Mouse (Mus musculus) limb, embryonic 12.5 days (tissue): ENCODE measurements around the gene Dab2ip. TPM values are rescaled to one million over a fixed set of nuclear protein-coding genes. Genes with fewer than 3 reads are reported as not detected.

Source experiments
- ATAC-seq: fragments of 200-750 bp; cut with Nextera tagmentation; 2 replicates; pipeline ENCODE4 v1.8.0; 2017; ENCODE audit warnings: low read depth, moderate TSS enrichment; ENCODE audit not compliant: insufficient number of reproducible peaks, insufficient read depth, low FRiP score, low TSS enrichment
- H3K27ac ChIP-seq: fragments of 300-500 bp; sonication (generic); 2 replicates; pipeline ENCODE4 v1.5.1; 2016; ENCODE audit warnings: mild to moderate bottlenecking, moderate library complexity
- H3K27me3 ChIP-seq: fragments of 300-500 bp; sonication (generic); 2 replicates; pipeline ENCODE4 v1.6.1; 2016; ENCODE audit warnings: mild to moderate bottlenecking, moderate library complexity
- H3K36me3 ChIP-seq: fragments of 300-500 bp; sonication (generic); 2 replicates; pipeline ENCODE4 v1.6.1; 2016; ENCODE audit warnings: mild to moderate bottlenecking, moderate library complexity
- H3K4me1 ChIP-seq: fragments of 300-500 bp; sonication (generic); replicated peaks from 2 replicates; pipeline ENCODE4 v1.6.1; 2016
- H3K4me2 ChIP-seq: fragments of 300-500 bp; sonication (generic); 2 replicates; pipeline ENCODE4 v1.6.1; 2016; ENCODE audit warnings: mild to moderate bottlenecking, moderate library complexity
- H3K4me3 ChIP-seq: fragments of 300-500 bp; sonication (generic); replicated peaks from 2 replicates; pipeline ENCODE4 v1.5.1; 2016; ENCODE audit warnings: mild to moderate bottlenecking
- H3K9ac ChIP-seq: fragments of 300-500 bp; sonication (generic); replicated peaks from 2 replicates; pipeline ENCODE4 v1.6.1; 2016; ENCODE audit warnings: mild to moderate bottlenecking, moderate library complexity
- H3K9me3 ChIP-seq: fragments of 300-500 bp; sonication (generic); 2 replicates; pipeline ENCODE4 v1.6.1; 2016; ENCODE audit warnings: mild to moderate bottlenecking, moderate library complexity
- WGBS: fragments of 180-500 bp; shearing (Covaris S2); methylation state at CpG from one replicate; pipeline ENCODE4 v1.1.7; 2016; 5-methylcytosine and 5-hydroxymethylcytosine counted together
- polyA plus RNA-seq: library from polyadenylated mRNA; unstranded; fragments of >200 nt; fragmentation: Nextera tagmentation; extraction: Ambion mirVana; gene quantifications from 2 replicates; pipeline ENCODE4 v1.2.1, GENCODE M21; 2016

Dab2ip gene
- polyA plus RNA-seq, 1 experiment from 2014 or later, result 72.3 TPM

DNA sequence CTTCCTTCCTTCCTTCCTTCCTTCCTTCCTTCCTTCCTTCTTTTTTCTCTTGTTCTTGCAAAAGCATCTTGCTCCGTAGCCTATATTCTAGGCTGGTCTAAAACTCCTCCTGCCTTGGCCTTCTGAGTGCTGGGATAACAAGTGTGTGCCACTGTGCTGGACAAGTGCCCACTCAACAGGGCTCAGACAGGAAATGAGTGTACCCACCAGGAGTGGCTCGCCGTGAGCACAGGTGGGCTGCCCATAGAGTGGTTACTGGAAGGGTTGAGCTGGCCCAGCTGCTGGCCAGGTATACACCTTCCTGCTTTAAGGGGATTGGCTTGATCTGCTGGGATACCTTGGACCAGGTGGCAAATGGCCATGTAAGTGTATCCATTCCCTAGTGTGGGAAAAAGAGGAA, 139.7 kb downstream of the Dab2ip start:
- no peak overlapping the region for H3K4me3 ChIP-seq
- no peaks in the 10 kb centered on the region for H3K36me3 ChIP-seq
- H3K4me2 ChIP-seq, result peak overlapping the region; percentile 45
- H3K9me3 ChIP-seq, result no peaks in the 10 kb centered on the region
- WGBS, result 80% methylated on average over 3 of the region's 3 CpGs
- no peak for ATAC-seq
- peaks cover 91% of the 10 kb centered on the region for H3K4me1 ChIP-seq
- H3K9ac ChIP-seq, result 0 out of 2 replicates have a peak overlapping the region, but pooled peaks have one; percentile 23
- H3K27me3 ChIP-seq, result no peaks in the 10 kb centered on the region
- peak overlapping the region; percentile 94; the same call in 1 of the 2 replicates for H3K27ac ChIP-seq

DNA sequence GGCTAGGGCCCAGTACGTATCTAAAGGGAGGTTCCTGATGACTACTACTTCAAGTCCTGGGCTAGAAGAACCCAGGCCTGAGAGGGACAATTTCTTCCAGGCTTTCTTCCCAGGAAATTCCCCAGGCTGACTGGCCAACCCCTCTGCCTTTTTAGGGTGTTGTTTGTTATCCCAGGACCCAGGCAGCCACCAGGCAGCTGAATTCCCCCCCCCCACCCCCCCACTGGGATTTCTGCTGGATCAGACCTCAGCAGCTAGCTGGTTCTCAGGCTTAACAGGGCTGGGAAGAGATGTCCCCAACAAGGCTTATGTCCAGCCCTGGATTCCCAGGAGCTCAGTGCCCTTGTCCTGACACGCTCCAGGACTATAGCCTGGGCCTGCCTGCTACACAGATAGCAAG, 142.9 kb downstream of the Dab2ip start:
- Histone ChIP-seq H3K4me2 (no peak overlapping the region), H3K4me1 (peaks cover 68% of the 10 kb centered on the region), H3K27me3 (no peaks in the 10 kb centered on the region), H3K36me3 (peaks cover 6% of the 10 kb centered on the region; the same call in 1 of the 2 replicates), H3K9ac (no peak overlapping the region), H3K4me3 (no peak overlapping the region), H3K27ac (no peak overlapping the region), H3K9me3 (no peaks in the 10 kb centered on the region)
- WGBS, result 88% methylated on average over 2 of the region's 2 CpGs
- ATAC-seq, result no peak

DNA sequence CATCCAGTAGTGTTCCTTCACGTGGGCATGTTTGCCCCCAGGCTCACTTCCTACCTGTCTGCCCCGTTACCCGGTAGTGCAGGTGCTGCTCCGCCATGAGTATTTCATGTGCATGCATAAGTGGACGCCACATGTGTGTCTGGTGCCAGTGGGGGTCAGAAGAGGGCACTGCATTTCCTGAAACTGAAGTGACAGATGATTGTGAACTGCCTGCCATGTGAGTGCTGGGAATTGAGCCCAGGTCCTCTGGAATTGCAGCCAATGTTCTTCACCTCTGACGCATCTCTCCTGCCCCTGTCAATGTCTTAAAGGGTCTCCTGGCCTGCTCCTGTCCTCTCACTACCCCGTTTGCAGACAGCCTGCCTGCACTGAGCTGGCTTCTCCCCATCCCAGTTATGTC, 143.9 kb downstream of the Dab2ip start:
- no peak overlapping the region for H3K4me2 ChIP-seq
- no peak for ATAC-seq
- peaks cover 68% of the 10 kb centered on the region for H3K4me1 ChIP-seq
- 90% methylated on average over 7 of the region's 7 CpGs for WGBS
- H3K4me3 ChIP-seq, result no peak overlapping the region
- no peak overlapping the region for H3K9ac ChIP-seq
- H3K9me3 ChIP-seq, result no peaks in the 10 kb centered on the region
- peak overlapping the region; percentile 88 for H3K27ac ChIP-seq
- H3K27me3 ChIP-seq, result no peaks in the 10 kb centered on the region
- H3K36me3 ChIP-seq, result peaks cover 6% of the 10 kb centered on the region; the same call in 1 of the 2 replicates

DNA sequence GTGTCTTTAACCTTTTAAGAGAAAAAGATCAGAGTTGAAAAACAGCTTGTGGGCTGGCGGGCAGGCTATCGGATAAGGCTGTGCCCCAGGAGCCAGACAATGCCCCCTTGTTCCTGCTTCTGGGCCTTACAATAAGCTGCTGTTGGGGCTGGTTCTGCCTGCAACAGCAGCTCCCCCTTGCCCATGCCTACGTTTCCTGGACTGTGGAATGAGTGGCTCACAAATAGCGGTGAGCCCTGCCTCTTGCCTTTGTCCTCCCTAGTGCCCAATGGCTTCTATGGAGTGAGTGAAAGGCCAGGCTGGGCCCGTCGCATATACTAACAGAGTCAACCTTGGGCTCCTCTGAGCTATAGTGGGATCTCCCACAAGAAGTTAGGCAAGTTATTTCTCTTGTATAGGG, 144.5 kb downstream of the Dab2ip start:
- H3K4me1 ChIP-seq, result peaks cover 66% of the 10 kb centered on the region
- H3K27me3 ChIP-seq, result no peaks in the 10 kb centered on the region
- 78% methylated on average over 6 of the region's 6 CpGs for WGBS
- no peak overlapping the region for H3K4me3 ChIP-seq
- no peak overlapping the region for H3K4me2 ChIP-seq
- H3K9me3 ChIP-seq, result no peaks in the 10 kb centered on the region
- H3K9ac ChIP-seq, result no peak overlapping the region
- ATAC-seq, result no peak
- peaks cover 9% of the 10 kb centered on the region; the same call in 1 of the 2 replicates for H3K36me3 ChIP-seq
- peak overlapping the region; percentile 88 for H3K27ac ChIP-seq

DNA sequence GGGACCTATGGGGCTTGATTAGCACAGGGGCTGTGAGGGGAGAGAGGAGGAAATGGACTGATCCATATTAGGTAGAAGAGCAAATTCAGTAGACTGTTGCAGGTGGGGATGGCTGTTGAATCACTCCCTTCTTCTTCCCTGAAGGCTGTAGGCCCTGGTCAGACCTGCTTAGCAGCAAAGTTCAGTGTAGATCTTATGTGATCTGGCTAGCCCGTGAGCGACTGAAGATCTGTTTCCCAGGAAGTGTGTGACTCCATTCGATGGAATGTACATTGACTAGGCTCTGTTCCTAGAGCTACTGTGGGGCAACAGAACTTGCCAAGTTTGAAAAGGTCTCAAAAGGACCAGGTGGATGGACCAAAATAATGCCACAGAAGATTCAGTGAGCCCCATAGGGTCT, 145.2 kb downstream of the Dab2ip start:
- H3K27me3 ChIP-seq, result no peaks in the 10 kb centered on the region
- no peak overlapping the region for H3K4me3 ChIP-seq
- no peaks in the 10 kb centered on the region for H3K9me3 ChIP-seq
- 98% methylated on average over 3 of the region's 3 CpGs for WGBS
- peak overlapping the region; percentile 88 for H3K27ac ChIP-seq
- no peak overlapping the region for H3K4me2 ChIP-seq
- ATAC-seq, result no peak
- H3K9ac ChIP-seq, result no peak overlapping the region
- peaks cover 15% of the 10 kb centered on the region; the same call in 1 of the 2 replicates for H3K36me3 ChIP-seq
- H3K4me1 ChIP-seq, result peaks cover 60% of the 10 kb centered on the region

DNA sequence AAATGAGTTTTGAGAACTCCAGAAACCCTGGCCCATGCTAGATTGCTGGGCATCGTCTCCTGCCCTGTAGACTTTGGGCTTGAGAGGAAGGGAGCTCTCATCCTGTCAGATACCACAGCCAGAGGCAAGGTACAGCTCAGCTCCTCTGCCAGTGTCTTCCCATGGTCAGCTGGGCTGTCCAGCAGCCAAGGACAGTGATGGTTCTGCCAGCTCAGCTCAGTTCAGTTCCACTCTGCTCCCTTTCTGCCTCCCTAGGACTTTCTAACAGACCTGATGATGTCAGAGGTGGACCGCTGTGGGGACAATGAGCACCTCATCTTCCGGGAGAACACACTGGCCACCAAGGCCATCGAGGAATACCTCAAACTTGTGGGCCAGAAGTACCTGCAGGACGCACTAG, 154.5 kb downstream of the Dab2ip start:
- no peaks in the 10 kb centered on the region for H3K9me3 ChIP-seq
- H3K36me3 ChIP-seq, result peaks cover 100% of the 10 kb centered on the region
- no peaks in the 10 kb centered on the region for H3K27me3 ChIP-seq
- ATAC-seq, result no peak
- no peak overlapping the region for H3K4me2 ChIP-seq
- no peak overlapping the region for H3K4me3 ChIP-seq
- no peak overlapping the region for H3K9ac ChIP-seq
- H3K4me1 ChIP-seq, result 0 out of 2 replicates have a peak, but pooled peaks cover 10% of the 10 kb centered on the region
- no peak overlapping the region for H3K27ac ChIP-seq
- whole genome bisulfite sequencing, result 91% methylated on average over 5 of the region's 5 CpGs

DNA sequence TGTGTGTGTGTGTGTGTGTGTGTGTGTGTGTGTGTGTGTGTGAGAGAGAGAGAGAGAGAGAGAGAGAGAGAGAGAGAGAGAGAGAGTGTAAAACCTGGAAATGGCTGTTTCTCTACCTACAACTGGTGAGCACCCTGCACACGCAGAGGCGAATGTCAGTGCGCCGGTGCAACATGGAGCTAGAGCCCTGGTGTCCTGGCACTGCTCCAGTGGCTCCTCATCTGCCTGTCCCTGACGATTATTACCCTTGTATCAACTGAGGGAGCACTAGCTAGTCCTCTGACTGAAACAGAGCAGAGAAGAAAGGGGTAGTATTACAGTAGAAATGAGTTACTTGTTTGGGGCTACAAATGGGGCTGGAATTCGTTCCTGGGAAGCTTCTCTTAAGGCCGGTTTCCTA, 155.4 kb downstream of the Dab2ip start:
- no peak overlapping the region for H3K4me2 ChIP-seq
- no peaks in the 10 kb centered on the region for H3K9me3 ChIP-seq
- H3K4me3 ChIP-seq, result no peak overlapping the region
- ATAC-seq, result no peak
- H3K9ac ChIP-seq, result no peak overlapping the region
- 0 out of 2 replicates have a peak, but pooled peaks cover 10% of the 10 kb centered on the region for H3K4me1 ChIP-seq
- peaks cover 100% of the 10 kb centered on the region for H3K36me3 ChIP-seq
- H3K27me3 ChIP-seq, result no peaks in the 10 kb centered on the region
- WGBS, result 89% methylated on average over 7 of the region's 7 CpGs
- H3K27ac ChIP-seq, result no peak overlapping the region

DNA sequence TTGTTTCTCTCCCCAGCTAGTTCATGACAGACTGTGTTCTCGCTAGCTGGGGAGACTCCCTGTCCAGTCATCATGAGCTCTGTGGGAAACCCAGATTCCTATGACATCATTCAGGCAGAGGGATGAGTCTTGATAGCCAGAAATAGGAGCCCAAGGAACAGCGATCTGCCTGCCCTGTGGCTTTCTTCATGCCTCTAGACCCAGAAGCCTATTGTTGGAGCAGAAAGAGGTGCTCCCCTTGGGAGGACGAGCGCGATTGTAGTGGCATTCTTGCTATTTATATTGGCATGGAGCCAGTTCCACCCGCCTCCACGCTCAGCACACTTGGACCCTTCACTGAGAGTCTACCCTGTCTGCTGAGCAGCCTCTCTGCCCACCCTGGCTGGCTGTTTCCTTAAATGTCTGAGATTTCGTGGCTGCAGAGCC, 156.7 kb downstream of the Dab2ip start:
- H3K9me3 ChIP-seq, result no peaks in the 10 kb centered on the region
- H3K27ac ChIP-seq, result 0 out of 2 replicates have a peak overlapping the region, but pooled peaks have one; percentile 18
- no peak for ATAC-seq
- H3K36me3 ChIP-seq, result peaks cover 100% of the 10 kb centered on the region
- no peak overlapping the region for H3K4me3 ChIP-seq
- 0 out of 2 replicates have a peak, but pooled peaks cover 10% of the 10 kb centered on the region for H3K4me1 ChIP-seq
- H3K9ac ChIP-seq, result no peak overlapping the region
- H3K4me2 ChIP-seq, result no peak overlapping the region
- no peaks in the 10 kb centered on the region for H3K27me3 ChIP-seq
- 85% methylated on average over 8 of the region's 8 CpGs for WGBS

DNA sequence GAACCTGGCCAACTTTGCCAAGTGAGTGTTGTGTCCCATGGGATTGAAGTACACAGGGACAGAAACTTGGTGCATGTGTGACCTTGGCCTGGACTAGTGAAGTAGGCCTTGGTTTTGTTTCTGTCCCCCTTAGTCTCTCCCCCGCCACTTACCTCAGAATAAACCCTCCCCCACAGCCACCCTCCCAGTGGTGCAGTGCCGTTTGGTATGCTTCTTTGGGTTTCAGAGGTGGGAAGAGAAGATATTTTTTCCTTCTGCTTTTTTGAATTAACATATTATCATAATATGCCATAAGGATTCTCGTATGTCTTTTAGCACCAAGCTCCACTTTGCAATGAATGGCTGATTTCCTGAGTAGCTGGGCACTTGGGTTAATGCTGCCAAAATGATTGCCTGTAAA, 157.4 kb downstream of the Dab2ip start:
- 0 out of 2 replicates have a peak, but pooled peaks cover 10% of the 10 kb centered on the region for H3K4me1 ChIP-seq
- H3K27me3 ChIP-seq, result no peaks in the 10 kb centered on the region
- H3K9ac ChIP-seq, result no peak overlapping the region
- no peak overlapping the region for H3K4me3 ChIP-seq
- H3K4me2 ChIP-seq, result no peak overlapping the region
- 82% methylated on average over 3 of the region's 3 CpGs for WGBS
- no peak for ATAC-seq
- H3K9me3 ChIP-seq, result no peaks in the 10 kb centered on the region
- peaks cover 100% of the 10 kb centered on the region for H3K36me3 ChIP-seq
- H3K27ac ChIP-seq, result no peak overlapping the region

DNA sequence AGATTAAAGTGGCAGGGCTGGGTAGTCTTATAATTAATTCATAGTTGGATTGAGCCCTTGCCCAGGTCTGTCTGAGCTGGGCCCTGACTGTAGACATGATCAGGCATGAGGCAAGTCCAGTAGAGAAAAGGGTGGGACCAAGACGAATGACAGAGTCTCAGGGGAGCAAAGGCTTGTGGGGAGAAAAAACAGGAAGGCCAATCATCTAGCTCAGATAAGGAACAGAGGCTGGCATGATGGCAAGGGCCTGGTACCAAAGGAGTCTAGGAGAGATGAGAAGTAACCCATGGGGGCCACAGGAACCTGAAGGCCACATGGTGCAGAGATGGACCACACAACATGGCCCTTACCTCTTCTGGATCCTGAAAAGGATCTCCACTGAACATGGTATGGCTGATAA, 158.1 kb downstream of the Dab2ip start:
- Histone ChIP-seq H3K9ac (no peak overlapping the region), H3K27ac (no peak overlapping the region), H3K36me3 (peaks cover 100% of the 10 kb centered on the region), H3K9me3 (no peaks in the 10 kb centered on the region), H3K27me3 (no peaks in the 10 kb centered on the region), H3K4me1 (0 out of 2 replicates have a peak, but pooled peaks cover 10% of the 10 kb centered on the region), H3K4me3 (no peak overlapping the region), H3K4me2 (no peak overlapping the region)
- WGBS, result 88% methylated on average over 1 of the region's 1 CpGs
- no peak for ATAC-seq

DNA sequence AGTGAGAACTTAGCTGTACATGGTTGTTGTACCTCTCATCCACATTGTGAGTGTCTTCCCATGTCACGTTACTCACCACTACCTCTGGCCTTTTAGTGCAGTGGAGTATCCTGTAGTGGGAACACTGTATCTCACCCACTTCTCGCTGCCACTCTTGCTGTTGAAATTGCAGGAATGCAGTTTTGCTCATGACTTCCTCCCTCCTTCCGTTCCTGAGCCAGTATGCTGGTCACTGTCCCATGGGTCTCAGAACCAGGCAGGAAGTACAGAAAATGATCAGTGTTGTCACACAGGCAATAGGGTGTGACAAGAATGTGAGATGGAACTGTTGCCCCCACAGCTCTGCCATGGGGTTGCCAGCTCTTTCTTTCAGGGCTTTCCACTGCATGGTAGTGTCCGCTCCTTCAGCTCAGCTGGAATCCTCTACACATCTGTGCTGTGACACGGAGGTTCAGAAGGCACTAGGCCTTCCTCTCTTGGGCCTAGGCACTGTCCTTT, 160.0 kb downstream of the Dab2ip start:
- Histone ChIP-seq H3K27ac (no peak overlapping the region), H3K4me3 (no peak overlapping the region), H3K9me3 (no peaks in the 10 kb centered on the region), H3K36me3 (peaks cover 100% of the 10 kb centered on the region), H3K27me3 (no peaks in the 10 kb centered on the region), H3K4me1 (0 out of 2 replicates have a peak, but pooled peaks cover 10% of the 10 kb centered on the region), H3K9ac (no peak overlapping the region), H3K4me2 (no peak overlapping the region)
- WGBS, result 89% methylated on average over 5 of the region's 5 CpGs
- no peak for ATAC-seq

DNA sequence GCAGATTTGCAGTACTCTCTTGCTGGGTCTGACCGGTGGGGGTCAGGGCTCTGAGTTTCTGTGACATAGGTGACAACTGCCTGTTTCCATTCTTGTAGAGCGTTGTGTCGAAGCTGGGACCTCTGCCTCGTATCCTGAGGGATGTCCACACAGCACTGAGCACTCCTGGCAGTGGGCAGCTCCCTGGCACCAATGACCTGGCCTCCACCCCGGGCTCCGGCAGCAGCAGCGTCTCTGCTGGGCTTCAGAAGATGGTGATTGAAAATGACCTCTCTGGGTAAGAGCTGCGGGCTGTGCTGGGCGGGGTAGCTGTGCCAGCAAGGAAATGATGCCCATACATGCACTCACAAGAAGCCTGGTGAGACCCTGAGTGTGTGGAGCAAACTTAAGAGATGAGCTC, 160.6 kb downstream of the Dab2ip start:
- Histone ChIP-seq H3K4me3 (no peak overlapping the region), H3K9ac (no peak overlapping the region), H3K9me3 (no peaks in the 10 kb centered on the region), H3K4me1 (0 out of 2 replicates have a peak, but pooled peaks cover 10% of the 10 kb centered on the region), H3K4me2 (no peak overlapping the region), H3K27me3 (no peaks in the 10 kb centered on the region), H3K36me3 (peaks cover 100% of the 10 kb centered on the region), H3K27ac (no peak overlapping the region)
- WGBS, result 93% methylated on average over 9 of the region's 9 CpGs
- no peak for ATAC-seq
